Mouse (Mus musculus) CD4-positive, CD25-positive, alpha-beta regulatory T cell, adult 2 months (primary cell): ENCODE data around the gene Clasp1.

ENCODE experiments used
- DNase-seq: peaks from one replicate; pipeline ENCODE4 v3.0.0-alpha.2; 2012; ENCODE audit warnings: low read depth, low spot score

The Clasp1 gene

GRCm38 (mm10) chr1:118388757-118389453, at the start of gene Clasp1:
TSS of gene Clasp1 (plus strand) at chr1:118389058.
- peak; percentile 97 for DNase-seq

GRCm38 (mm10) chr1:118343649-118344435, 45.0 kb upstream of the Clasp1 start:
- no peak for DNase-seq

- no peak for DNase-seq
Observed at GRCm38 (mm10) chr1:118349922-118350321, 38.9 kb upstream of the Clasp1 start.

- no peak for DNase-seq
Observed at GRCm38 (mm10) chr1:118359071-118359761, 29.6 kb upstream of the Clasp1 start.

GRCm38 (mm10) chr1:118367970-118368369, 20.9 kb upstream of the Clasp1 start:
- peak; percentile 47 for DNase-seq

- no peak for DNase-seq
Observed at GRCm38 (mm10) chr1:118368721-118369461, 20.0 kb upstream of the Clasp1 start.

- DNase-seq = no peak
Observed at GRCm38 (mm10) chr1:118377784-118378183, 11.1 kb upstream of the Clasp1 start.

- DNase-seq = no peak
Observed at GRCm38 (mm10) chr1:118380105-118380786, 8.6 kb upstream of the Clasp1 start.

- peak; percentile 87 for DNase-seq
Observed at GRCm38 (mm10) chr1:118388127-118388756, 616 bp upstream of the Clasp1 start.

GRCm38 (mm10) chr1:118389454-118390265, 802 bp downstream of the Clasp1 start:
- peak; percentile 47 for DNase-seq

GRCm38 (mm10) chr1:118390266-118390660, 1.4 kb downstream of the Clasp1 start:
- no peak for DNase-seq

GRCm38 (mm10) chr1:118390871-118391387, 2.1 kb downstream of the Clasp1 start:
- peak; percentile 41 for DNase-seq

- DNase-seq = no peak
Observed at GRCm38 (mm10) chr1:118392246-118392645, 3.4 kb downstream of the Clasp1 start.

GRCm38 (mm10) chr1:118393916-118394315, 5.1 kb downstream of the Clasp1 start:
- no peak for DNase-seq

- no peak for DNase-seq
Observed at GRCm38 (mm10) chr1:118397866-118398265, 9.0 kb downstream of the Clasp1 start.

GRCm38 (mm10) chr1:118398567-118398966, 9.7 kb downstream of the Clasp1 start:
- DNase-seq = peak; percentile 15

- DNase-seq = peak; percentile 50
Observed at GRCm38 (mm10) chr1:118399625-118400310, 10.9 kb downstream of the Clasp1 start.

GRCm38 (mm10) chr1:118401991-118402390, 13.1 kb downstream of the Clasp1 start:
- no peak for DNase-seq

- DNase-seq = no peak
Observed at GRCm38 (mm10) chr1:118402556-118402955, 13.7 kb downstream of the Clasp1 start.
